Mouse (Mus musculus) lung, adult 2 months (tissue): ENCODE measurements at regions not wholly inside any gene's neighbourhood (a gene's known extent, or its start where the extent isn't known, plus 50 kb on each side); places are given as distances from the start of the nearest gene placed in this dataset.

ENCODE experiments used
- DNase-seq: peaks from one replicate; pipeline ENCODE4 v3.0.0; 2022
- H3K4me1 ChIP-seq: fragments of 200-500 bp; 2 replicates; pipeline ENCODE4 v1.6.1; 2011; ENCODE audit warnings: low read length; ENCODE audit not compliant: control insufficient read depth, insufficient read depth
- H3K4me3 ChIP-seq: fragments of 200-500 bp; replicated peaks from 2 replicates; pipeline ENCODE3; 2011; ENCODE audit warnings: low read depth, mild to moderate bottlenecking, control low read depth, low read length; ENCODE audit errors: extremely low read depth
- CTCF ChIP-seq: fragments of 200-500 bp; IDR thresholded peaks from 2 replicates; pipeline ENCODE4 v1.5.1; 2011; ENCODE audit warnings: mild to moderate bottlenecking, low read length, control low read depth; ENCODE audit not compliant: insufficient read depth
- POLR2A ChIP-seq: fragments of 200-500 bp; IDR thresholded peaks from 2 replicates; pipeline ENCODE4 v1.6.1; 2011; ENCODE audit warnings: low read depth, mild to moderate bottlenecking, control low read depth, low read length, borderline replicate concordance; ENCODE audit errors: extremely low read depth
- WGBS: fragments of 180-500 bp; shearing (Covaris S2); methylation state at CpG from one replicate; pipeline ENCODE4 v1.1.7; 2018; 5-methylcytosine and 5-hydroxymethylcytosine counted together

DNA sequence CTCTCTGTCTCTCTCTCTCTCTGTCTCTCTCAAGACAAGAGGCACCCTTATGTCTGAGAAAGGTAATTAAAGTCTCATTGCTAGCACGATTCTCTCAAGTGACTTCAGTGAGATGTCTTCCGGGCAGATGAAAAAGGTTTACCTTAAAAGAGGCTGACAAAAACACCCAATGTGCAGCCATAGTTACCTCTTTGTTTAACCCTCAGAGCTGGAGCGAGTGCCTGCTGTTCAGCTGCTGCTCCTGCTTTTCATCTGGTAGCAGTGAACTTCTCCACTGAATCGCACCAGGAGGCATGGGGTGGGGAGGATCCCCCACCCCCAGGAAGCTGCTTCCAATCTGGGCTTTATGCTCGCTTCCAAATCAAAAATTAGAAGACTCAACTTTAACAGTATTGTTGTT is 896.0 kb downstream of the Tmem114 start:
- TF ChIP-seq CTCF (no peak), POLR2A (no peak)
- 41% methylated on average over 5 of the region's 5 CpGs for WGBS

GRCm38 (mm10) chr16:7527923-7528776 is 896.8 kb downstream of the Tmem114 start:
- Histone ChIP-seq H3K4me1 (no peaks in the 10 kb centered on the region), H3K4me3 (no peak overlapping the region)
- TF ChIP-seq CTCF (no peak), POLR2A (no peak)
- DNase-seq, result no peak
- WGBS, result 63% methylated on average over 6 of the region's 6 CpGs

More for the DNA sequence above, 896.0 kb downstream of the Tmem114 start:
- no peak for DNase-seq
- Histone ChIP-seq H3K4me3 (no peak overlapping the region), H3K4me1 (no peaks in the 10 kb centered on the region)

DNA sequence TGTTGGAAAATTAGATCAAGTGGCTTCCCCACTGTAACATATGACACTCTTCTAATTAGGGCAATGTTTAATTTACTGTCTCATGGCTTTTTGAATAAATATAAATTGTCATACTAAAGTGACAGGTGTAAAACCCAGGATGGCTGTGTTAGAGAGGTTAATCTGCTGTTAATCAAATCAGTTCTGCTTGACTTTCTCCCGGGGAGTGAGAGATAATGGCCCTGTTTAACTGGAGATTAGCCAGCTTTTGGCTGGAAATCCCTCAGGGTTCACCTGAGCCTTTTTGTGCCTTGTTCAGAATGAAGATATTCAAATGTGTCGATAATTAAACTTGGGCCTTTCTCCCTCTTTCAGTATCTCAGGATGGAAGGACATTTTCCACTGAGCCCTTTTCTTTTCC is 906.2 kb downstream of the Tmem114 start:
- TF ChIP-seq POLR2A, result no peak
- TF ChIP-seq CTCF, result no peak
- Histone ChIP-seq H3K4me1 (no peaks in the 10 kb centered on the region), H3K4me3 (no peak overlapping the region)
- 78% methylated on average over 2 of the region's 2 CpGs for WGBS
- no peak for DNase-seq
